Mouse (Mus musculus) kidney, embryonic 15.5 days (tissue): ENCODE results near the gene Sept5. TPM values are rescaled to one million over a fixed set of nuclear protein-coding genes. Genes with fewer than 3 reads are reported as not detected.

Source experiments
- ATAC-seq: fragments of 200-750 bp; cut with Nextera tagmentation; replicated peaks from 2 replicates; pipeline ENCODE4 v1.8.0; 2017; ENCODE audit warnings: moderate TSS enrichment; ENCODE audit not compliant: low FRiP score
- H3K27ac ChIP-seq: fragments of 300-500 bp; sonication (generic); 2 replicates; pipeline ENCODE4 v1.5.1; 2015; ENCODE audit warnings: mild to moderate bottlenecking, inconsistent platforms
- H3K27me3 ChIP-seq: fragments of 300-500 bp; sonication (generic); 2 replicates; pipeline ENCODE4 v1.6.1; 2015; ENCODE audit warnings: inconsistent platforms
- H3K36me3 ChIP-seq: fragments of 300-500 bp; sonication (generic); 2 replicates; pipeline ENCODE4 v1.6.1; 2015; ENCODE audit warnings: inconsistent platforms
- H3K4me1 ChIP-seq: fragments of 300-500 bp; sonication (generic); 2 replicates; pipeline ENCODE4 v1.6.1; 2015; ENCODE audit warnings: inconsistent platforms
- H3K4me2 ChIP-seq: fragments of 300-500 bp; sonication (generic); 2 replicates; pipeline ENCODE4 v1.6.1; 2015; ENCODE audit warnings: moderate library complexity, mild to moderate bottlenecking, inconsistent platforms
- H3K4me3 ChIP-seq: fragments of 300-500 bp; sonication (generic); replicated peaks from 2 replicates; pipeline ENCODE4 v1.5.1; 2015; ENCODE audit warnings: mild to moderate bottlenecking, inconsistent platforms
- H3K9ac ChIP-seq: fragments of 300-500 bp; sonication (generic); 2 replicates; pipeline ENCODE4 v1.6.1; 2015; ENCODE audit warnings: mild to moderate bottlenecking, inconsistent platforms
- H3K9me3 ChIP-seq: fragments of 300-500 bp; sonication (generic); replicated peaks from 2 replicates; pipeline ENCODE4 v1.6.1; 2016; ENCODE audit warnings: inconsistent platforms
- WGBS: fragments of 180-500 bp; shearing (Covaris S2); methylation state at CpG from one replicate; pipeline ENCODE4 v1.1.7; 2015; ENCODE audit warnings: mixed read lengths; 5-methylcytosine and 5-hydroxymethylcytosine counted together
- polyA plus RNA-seq: library from polyadenylated mRNA; unstranded; fragments of >200 nt; fragmentation: Nextera tagmentation; extraction: Ambion mirVana; gene quantifications from 2 replicates; pipeline ENCODE4 v1.2.1, GENCODE M21; 2015

Gene Sept5
- polyA plus RNA-seq, 1 experiment from 2014 or later = 17.1 TPM

DNA sequence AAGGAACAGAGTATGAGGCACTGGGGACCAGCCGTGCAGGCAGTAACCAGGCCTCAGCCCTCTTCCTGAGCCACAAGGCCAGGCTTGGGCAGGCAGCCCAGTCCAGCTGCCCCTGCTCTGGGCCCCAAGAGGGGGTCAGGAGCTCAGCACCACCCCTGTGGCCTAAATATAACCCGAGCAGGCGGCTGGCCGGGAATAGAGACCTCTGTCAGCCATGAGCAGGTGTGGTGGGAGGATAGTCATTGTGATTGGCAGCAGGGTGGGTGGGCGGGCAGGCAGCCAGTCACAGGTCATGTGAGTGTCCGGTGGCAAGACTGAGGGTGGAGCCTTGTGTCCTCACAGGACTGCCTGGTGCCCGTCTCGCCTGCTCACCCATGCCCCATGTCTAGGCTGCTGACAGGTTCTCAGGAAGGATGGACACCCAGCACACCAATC, 25.5 kb downstream of the Sept5 start:
- Histone ChIP-seq H3K27ac (no peak overlapping the region), H3K9ac (no peak overlapping the region)
- ATAC-seq = peak; percentile 40

DNA sequence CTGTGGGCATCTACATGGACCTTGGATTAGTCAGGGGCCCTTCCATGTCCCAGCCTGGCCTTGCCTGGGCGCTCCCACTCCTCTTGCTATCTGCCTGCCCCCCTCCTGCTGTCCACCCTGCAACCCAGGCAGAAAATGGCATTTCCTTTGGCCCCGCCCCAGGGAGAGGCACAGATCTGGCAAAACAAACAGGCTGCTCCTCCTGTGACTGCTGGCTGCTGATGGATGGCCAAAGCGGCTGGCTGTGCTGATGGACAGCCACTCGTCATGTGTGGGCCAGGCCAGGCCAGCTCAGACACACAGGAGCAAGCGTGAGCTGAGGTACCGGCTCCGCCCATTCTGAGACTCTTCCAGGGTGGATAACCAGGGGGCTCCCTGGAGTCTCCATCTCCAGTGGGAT, 28.3 kb downstream of the Sept5 start:
- Histone ChIP-seq H3K9me3 (no peaks in the 10 kb centered on the region), H3K9ac (no peak overlapping the region), H3K27me3 (peaks cover 56% of the 10 kb centered on the region), H3K4me2 (no peak overlapping the region), H3K4me3 (no peak overlapping the region), H3K36me3 (no peaks in the 10 kb centered on the region), H3K4me1 (peaks cover 23% of the 10 kb centered on the region), H3K27ac (no peak overlapping the region)
- WGBS = 51% methylated on average over 7 of the region's 7 CpGs
- ATAC-seq = no peak

More for the DNA sequence above, 25.5 kb downstream of the Sept5 start:
- Histone ChIP-seq H3K4me3 (no peak overlapping the region), H3K36me3 (no peaks in the 10 kb centered on the region), H3K27me3 (peaks cover 43% of the 10 kb centered on the region), H3K9me3 (no peaks in the 10 kb centered on the region), H3K4me1 (peaks cover 38% of the 10 kb centered on the region), H3K4me2 (no peak overlapping the region)
- WGBS = 31% methylated on average over 8 of the region's 8 CpGs

DNA sequence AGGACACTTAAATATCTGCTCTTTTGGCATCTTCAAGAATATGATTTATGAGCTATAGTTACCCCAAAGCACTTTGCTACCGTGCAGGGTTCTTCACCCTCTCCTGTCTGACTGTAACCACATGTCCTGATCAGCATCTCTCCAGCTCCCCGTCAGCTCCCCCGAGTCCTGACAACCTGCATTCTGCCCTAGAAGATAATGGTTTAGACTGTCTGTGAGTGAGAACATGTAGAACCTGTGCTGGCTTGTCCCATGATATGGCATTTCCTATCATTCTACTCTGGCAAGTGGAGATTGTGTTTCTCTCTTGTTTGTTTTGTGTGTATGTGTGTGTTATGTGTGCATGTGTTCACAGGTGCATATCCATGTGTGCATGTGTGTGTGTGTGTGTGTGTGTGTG, 31.7 kb downstream of the Sept5 start:
- ATAC-seq = no peak
- H3K4me2 ChIP-seq = no peak overlapping the region
- no peak overlapping the region for H3K9ac ChIP-seq
- H3K4me3 ChIP-seq = no peak overlapping the region
- H3K27me3 ChIP-seq = peaks cover 63% of the 10 kb centered on the region
- no peaks in the 10 kb centered on the region for H3K9me3 ChIP-seq
- H3K4me1 ChIP-seq = peaks cover 17% of the 10 kb centered on the region
- H3K27ac ChIP-seq = no peak overlapping the region
- WGBS = 58% methylated on average over 3 of the region's 3 CpGs
- H3K36me3 ChIP-seq = no peaks in the 10 kb centered on the region

DNA sequence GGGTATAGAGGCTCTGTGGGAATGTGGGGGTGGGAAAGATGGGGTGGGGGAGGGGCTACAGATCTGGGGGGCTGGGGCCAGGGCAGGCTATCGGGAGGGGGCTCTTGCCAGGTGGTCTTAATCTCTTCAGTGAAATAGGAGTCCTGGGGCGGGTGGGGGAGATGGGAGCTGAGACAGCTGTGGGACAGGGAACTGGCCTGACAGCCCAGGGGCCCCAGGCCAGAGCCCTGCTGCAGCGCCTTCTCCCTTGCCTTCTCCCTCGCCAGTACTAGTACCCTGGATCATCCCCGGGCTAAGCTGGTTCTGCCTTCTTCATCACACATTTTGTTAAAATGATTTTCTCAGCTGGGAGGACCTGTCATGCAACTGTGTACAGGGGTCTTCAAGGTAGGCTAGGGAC, 33.5 kb downstream of the Sept5 start:
- H3K27ac ChIP-seq = no peak overlapping the region
- H3K4me2 ChIP-seq = no peak overlapping the region
- peaks cover 11% of the 10 kb centered on the region for H3K4me1 ChIP-seq
- H3K36me3 ChIP-seq = no peaks in the 10 kb centered on the region
- H3K4me3 ChIP-seq = no peak overlapping the region
- 46% methylated on average over 5 of the region's 5 CpGs for WGBS
- peaks cover 78% of the 10 kb centered on the region for H3K27me3 ChIP-seq
- no peak overlapping the region for H3K9ac ChIP-seq
- no peaks in the 10 kb centered on the region for H3K9me3 ChIP-seq
- 0 out of 2 replicates have a peak, but pooled peaks have one; percentile 7 for ATAC-seq

DNA sequence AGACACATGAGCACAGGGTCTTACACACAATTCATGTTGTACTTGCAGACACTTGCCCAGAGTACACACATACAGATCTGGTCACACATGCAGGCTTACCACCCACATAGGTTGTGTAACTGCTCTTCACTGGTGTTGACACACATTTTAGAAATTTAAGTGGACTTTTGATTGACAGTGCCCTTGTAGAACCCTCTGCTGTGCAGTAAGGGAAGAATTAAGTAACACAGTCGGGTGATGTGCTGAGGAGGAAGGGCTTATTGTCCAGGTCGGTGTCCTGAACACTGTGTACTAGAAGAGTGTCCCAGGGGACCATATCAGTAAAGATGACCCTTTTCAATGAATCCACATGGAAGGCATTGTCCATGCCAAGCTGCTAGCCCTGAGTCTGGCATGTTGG, 35.8 kb downstream of the Sept5 start:
- Histone ChIP-seq H3K9ac (no peak overlapping the region), H3K9me3 (no peaks in the 10 kb centered on the region), H3K4me1 (peaks cover 27% of the 10 kb centered on the region), H3K4me2 (no peak overlapping the region), H3K4me3 (no peak overlapping the region), H3K36me3 (no peaks in the 10 kb centered on the region), H3K27ac (no peak overlapping the region), H3K27me3 (peaks cover 91% of the 10 kb centered on the region)
- no peak for ATAC-seq
- 73% methylated on average over 2 of the region's 2 CpGs for WGBS

DNA sequence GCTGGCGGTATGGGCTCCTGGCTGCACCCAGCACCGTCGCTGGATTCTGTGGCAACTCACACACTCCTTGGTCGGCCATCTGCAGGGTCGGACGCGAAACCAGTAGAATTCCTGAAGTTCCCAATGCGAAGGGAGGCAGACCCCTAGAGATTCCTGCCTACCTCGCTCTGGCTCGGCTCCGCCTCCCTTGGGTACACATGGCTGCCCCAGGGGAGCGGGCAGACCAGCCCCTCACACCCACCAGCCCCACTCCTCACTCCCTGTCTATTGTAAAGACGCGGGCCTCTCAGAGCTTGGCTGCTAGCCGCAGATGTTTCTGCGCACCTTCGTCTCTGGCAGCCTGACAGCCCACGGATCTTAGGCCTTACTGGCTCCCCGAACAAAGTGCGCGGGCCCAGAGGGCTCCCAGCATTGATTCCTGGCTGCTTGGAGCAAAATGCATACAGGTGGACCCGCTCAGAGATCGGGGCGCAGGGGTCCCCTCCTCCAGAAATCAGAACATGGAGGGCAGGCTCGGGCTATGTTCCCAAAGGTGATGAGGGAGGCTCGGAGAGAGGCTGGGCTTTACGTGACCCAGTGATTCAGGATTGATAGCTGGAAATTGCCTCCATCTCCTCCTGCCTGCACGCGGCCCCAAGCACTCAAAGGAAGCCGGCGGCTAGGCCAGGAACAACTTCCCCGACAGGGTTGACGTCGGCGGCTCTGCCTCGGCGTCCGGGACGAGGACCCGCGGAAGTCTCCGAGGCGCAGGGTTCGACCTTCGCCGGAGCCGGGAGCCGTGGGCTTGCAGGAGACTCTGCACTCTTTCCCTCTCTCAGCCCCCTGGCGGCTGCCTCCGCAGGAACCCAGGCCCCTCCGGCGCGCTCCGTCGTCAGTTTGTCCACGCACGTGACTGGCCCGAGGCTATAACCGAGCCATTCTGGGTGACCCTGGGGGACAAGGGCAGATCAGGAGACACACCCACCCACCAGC, 38.4 kb downstream of the Sept5 start:
- Histone ChIP-seq H3K27me3 (peaks cover 93% of the 10 kb centered on the region), H3K4me3 (peak overlapping the region; percentile 32), H3K4me1 (peaks cover 43% of the 10 kb centered on the region), H3K36me3 (no peaks in the 10 kb centered on the region), H3K4me2 (peak overlapping the region; percentile 56), H3K27ac (no peak overlapping the region), H3K9ac (no peak overlapping the region), H3K9me3 (no peaks in the 10 kb centered on the region)
- no peak; the same call in none of the 2 replicates for ATAC-seq
- 4% methylated on average over 59 of the region's 59 CpGs for WGBS

DNA sequence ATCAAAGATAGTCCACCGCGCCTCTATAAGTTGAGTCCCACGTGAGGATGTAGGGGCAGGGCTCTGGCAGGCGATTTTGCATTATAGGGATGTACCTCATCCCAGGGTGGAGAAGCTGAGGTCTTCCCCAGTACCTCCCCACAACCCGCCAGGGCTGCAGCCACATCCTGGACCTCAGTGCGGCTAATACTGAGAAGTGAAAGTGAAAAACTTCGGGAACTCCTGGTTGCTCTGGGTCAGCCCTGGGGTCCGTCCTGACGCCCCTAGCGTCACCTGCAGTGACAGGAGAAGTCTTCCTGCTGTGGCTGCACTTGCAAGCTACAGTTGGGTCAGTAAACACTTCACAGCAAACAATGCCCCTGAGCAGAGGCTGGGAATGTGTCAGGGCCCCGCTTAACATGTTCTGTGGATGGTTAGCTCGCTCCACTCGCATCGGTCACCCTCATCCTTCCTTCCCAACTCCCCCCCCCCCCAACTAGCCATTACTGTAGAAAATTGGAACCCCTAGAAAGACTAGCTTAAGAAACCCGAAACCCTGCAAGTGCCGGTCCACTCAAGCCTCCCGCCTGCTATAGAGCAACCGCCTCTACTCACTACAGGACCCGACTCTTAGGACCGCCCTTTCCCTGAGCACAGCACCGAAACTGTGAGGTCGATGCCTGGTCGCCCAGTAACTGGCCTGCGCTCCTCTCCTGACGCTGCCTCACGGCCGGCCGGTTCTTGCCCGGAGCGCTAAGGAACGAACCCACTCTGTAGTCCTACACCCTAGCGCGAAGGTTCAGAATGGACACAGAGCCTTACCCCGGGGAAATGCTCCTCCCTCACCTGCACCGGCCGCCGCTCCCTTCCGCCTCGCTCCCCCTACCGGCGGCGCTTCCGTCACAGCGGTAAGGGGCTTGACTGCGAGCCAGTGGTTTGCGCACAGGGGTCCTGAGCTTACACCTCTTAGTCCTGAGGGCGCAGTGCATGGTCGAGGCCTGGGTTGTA, 39.7 kb downstream of the Sept5 start, which contains the start of gene Tbx1:
Gene Tbx1, minus strand, starts transcription at position 868 of the 987 bp plus-strand sequence.
- no peak within 1 kb of the TSS for H3K27ac ChIP-seq
- H3K4me2 ChIP-seq = peak within 1 kb of the TSS; percentile 56
- no peak for ATAC-seq
- H3K4me3 ChIP-seq = peak within 1 kb of the TSS; percentile 36
- WGBS = 4% methylated on average over 48 of the region's 48 CpGs
- H3K27me3 ChIP-seq = peaks cover 97% of the 10 kb centered on the region
- no peaks in the 10 kb centered on the region for H3K9me3 ChIP-seq
- no peak within 1 kb of the TSS for H3K9ac ChIP-seq
- H3K36me3 ChIP-seq = no peaks in the 10 kb centered on the region
- H3K4me1 ChIP-seq = peaks cover 51% of the 10 kb centered on the region

DNA sequence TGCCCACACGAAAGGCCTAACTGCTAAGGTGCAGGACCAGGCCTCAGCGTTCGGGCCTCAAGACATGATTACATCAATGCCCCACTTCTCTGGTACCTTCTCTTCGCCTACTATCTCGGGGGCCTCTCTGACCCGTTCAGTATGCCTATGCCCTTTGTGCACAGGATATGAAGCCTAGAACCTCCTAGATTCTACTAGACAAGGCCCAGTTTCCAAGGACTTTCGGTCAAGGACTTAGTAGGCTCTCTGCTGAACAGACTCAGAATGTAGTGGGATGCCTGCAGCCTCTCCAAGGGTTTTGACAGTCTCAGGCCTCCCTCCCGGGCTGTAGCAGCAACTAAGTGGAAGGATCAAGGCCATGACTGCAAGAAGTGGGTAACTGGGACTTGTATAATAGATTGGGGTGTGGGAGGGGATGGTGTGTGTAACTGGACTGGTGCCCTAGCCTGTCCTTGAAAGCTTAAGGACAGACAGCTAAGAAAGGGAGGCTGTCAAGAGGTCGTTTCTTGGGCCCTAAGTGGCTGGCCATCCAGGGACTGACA, 40.6 kb downstream of the Sept5 start:
- H3K36me3 ChIP-seq = no peaks in the 10 kb centered on the region
- H3K4me1 ChIP-seq = peaks cover 51% of the 10 kb centered on the region
- WGBS = 33% methylated on average over 9 of the region's 9 CpGs
- no peak overlapping the region for H3K4me2 ChIP-seq
- H3K27me3 ChIP-seq = peaks cover 97% of the 10 kb centered on the region
- no peak overlapping the region; the same call in 1 of the 2 replicates for H3K4me3 ChIP-seq
- no peaks in the 10 kb centered on the region for H3K9me3 ChIP-seq
- no peak overlapping the region for H3K9ac ChIP-seq
- H3K27ac ChIP-seq = no peak overlapping the region
- no peak for ATAC-seq

DNA sequence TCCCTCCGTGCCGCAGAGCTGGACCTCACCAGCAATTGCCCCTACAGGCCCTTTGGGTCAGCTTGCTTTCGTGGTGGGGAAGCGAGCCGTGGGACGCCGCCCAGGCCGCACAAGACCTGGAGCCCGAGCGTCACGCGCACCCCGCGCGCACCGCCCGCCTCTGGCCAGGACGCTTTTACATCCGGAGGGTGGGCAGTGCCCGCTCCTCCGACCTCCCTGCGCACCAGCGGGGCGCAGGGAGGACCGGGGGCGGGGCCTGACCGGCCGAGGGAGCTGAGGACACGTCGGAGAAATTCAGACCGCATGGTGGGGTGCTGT, 41.1 kb downstream of the Sept5 start:
- no peaks in the 10 kb centered on the region for H3K9me3 ChIP-seq
- H3K9ac ChIP-seq = no peak overlapping the region
- no peak for ATAC-seq
- H3K4me1 ChIP-seq = peaks cover 51% of the 10 kb centered on the region
- 10% methylated on average over 31 of the region's 31 CpGs for WGBS
- H3K4me3 ChIP-seq = peak overlapping the region; percentile 23
- peak overlapping the region; percentile 46 for H3K4me2 ChIP-seq
- H3K27ac ChIP-seq = no peak overlapping the region
- no peaks in the 10 kb centered on the region for H3K36me3 ChIP-seq
- H3K27me3 ChIP-seq = peaks cover 97% of the 10 kb centered on the region

DNA sequence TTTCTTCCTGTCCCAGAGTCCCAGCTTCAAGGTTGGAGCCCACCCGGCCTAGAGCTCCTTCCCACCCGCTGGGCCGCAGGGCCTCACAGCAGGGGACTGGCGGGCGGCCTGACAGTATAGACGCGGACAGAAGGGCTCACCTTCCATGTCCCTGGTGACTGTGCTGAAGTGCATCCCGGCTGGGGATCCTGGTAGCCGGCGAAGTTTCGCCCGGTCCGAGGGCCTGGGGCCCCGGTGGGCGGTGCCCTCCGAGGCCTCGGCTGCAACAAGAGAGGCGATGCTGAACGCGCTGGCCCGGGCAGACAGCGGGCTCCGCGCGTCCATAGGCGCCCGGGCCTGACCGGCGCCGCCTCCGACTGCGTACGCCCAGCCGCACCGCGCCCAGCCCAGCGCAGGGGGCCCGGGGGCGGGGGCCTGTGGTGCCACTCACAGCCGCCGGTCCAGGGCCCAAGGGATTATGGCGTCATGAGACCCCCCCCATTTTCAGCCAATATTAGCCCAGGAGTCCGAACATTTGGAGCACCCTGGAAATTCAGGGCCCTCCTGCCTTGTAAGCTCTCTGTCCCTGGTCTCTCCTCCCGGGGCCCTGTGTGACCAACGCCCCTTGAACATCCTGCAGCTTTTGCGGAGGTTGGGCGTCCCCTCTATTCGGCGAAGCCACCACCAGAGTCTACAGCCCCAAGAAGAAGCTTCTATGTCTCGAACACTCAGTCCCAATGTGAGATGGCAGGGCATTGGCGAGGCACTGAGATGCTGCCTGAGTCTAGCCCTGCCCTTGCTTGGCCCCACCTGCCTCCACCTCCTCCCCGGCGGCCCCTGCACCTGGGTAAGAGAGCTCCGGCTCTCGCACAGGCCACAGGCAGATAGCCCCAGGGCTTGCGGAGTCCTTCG, 41.7 kb downstream of the Sept5 start:
- Histone ChIP-seq H3K4me3 (peak overlapping the region; percentile 23), H3K27me3 (peaks cover 97% of the 10 kb centered on the region), H3K4me2 (peak overlapping the region; percentile 46), H3K9me3 (no peaks in the 10 kb centered on the region), H3K36me3 (no peaks in the 10 kb centered on the region), H3K27ac (no peak overlapping the region), H3K4me1 (peaks cover 51% of the 10 kb centered on the region), H3K9ac (no peak overlapping the region)
- WGBS = 2% methylated on average over 57 of the region's 57 CpGs
- ATAC-seq = peak; percentile 27; the same call in 1 of the 2 replicates
